Mouse (Mus musculus): ENCODE measurements at regions not wholly inside any gene's neighbourhood (a gene's known extent, or its start where the extent isn't known, plus 50 kb on each side); places are given as distances from the start of the nearest gene placed in this dataset.

DNA sequence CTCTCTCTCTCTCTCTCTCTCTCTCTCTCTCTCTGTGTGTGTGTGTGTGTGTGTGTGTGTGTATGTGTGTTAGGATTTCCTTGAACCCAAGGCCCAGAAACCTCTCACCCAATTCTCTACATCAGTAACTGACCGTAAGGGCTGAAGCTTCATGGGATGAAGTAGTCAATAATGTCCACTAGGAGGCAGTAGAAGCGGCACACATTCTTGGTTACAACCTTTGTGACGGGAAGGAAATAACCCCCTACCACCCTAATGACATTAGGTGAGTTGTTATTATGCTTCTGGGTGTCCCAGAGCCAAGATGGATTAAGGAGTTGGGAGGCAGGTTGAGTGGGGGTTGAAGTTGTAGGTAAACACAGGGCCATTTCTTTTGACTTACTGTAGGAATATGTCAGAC, 55.5 kb upstream of the Itprid1 start:
- TF ChIP-seq CTCF (IDR thresholded peaks at IDR 0.05; ENCODE audit: low read depth) (peak; percentile 51), EP300 (IDR thresholded peaks at IDR 0.05; ENCODE audit: low read depth) (no peak)
